Mouse (Mus musculus) cerebellum, adult 8-10 months (tissue): ENCODE results near the gene Olfr616.
"Not testable (repeated sequence)": the region's sequence is repeated elsewhere in the genome, so short reads cannot be mapped to it uniquely, and the experiment has no call there.

Experiments used
- DNase-seq: peaks from one replicate; pipeline ENCODE4 v3.0.0; 2022

The Olfr616 gene

DNA sequence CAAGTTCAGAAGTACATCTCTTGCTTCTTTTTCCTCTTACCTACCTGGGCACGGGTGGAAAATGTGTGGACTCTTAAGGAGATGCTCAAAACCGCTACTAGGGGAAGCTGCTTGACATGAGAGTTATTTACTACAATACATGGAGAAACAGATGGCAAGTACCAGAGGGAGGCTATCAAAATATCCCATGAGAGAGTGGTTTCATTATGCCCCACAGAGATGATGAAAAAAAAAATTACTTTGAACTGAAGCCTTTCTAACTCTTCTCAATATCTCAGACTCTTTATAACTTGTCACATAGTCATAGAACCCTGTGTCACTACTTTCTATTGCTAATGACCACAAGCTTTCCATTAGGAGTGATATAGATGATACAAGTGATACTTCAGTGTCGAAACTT is at the start of gene Olfr616:
TSS of gene Olfr616 (minus strand) at position 101 of the 400 bp plus-strand sequence.
- DNase-seq: no peak

DNA sequence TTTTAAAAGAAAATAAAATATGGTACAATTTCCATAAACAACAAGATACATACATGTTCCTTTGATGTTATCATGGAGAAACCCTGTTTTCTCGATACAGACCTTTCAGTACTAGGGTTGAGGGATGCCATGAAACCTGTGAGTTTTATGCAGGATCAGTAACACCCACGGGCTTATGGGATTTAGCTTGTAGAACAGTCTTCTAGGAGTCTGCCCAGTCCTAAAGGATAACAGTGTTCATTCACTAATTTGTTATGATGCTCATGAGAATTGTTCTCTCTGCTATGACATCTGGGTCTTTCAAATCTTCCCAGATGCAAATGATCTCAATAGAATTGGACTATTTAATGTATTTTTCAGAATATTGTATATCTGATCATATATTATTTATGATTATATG is 43.5 kb upstream of the Olfr616 start, which contains the start of gene Olfr620:
TSS of gene Olfr620 (minus strand) at position 101 of the 400 bp plus-strand sequence.
- no peak for DNase-seq

GRCm38 (mm10) chr7:103607425-103607824 is 38.5 kb upstream of the Olfr616 start:
- DNase-seq: no peak

GRCm38 (mm10) chr7:103600275-103600674 is 31.3 kb upstream of the Olfr616 start, which contains the start of gene Olfr619:
Gene Olfr619 (plus strand): TSS chr7:103600575.
- DNase-seq: no peak

DNA sequence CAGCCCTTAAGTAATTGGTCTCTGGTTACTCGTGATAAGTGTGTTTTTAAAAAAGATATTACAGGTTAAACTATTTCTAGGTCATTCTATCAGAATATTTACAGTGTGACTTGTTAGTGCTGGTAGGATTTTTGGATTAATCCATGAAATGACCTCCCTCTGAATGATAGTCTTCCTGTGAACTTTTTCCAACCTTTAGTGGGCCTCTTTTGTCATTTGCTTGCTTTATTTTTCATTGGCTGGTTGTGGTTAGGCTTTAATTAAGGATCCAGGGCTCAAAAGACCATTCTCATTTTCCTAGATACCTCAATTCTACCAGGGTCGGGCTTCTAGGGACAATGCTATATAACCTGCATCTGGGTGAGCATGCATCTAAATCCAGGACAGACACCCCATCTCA is 20.9 kb upstream of the Olfr616 start, which contains the start of gene Olfr618:
TSS of gene Olfr618 (plus strand) at position 301 of the 400 bp plus-strand sequence.
- DNase-seq: no peak

GRCm38 (mm10) chr7:103572761-103573160 is 3.8 kb upstream of the Olfr616 start, which contains the start of gene Olfr617:
Gene Olfr617 (plus strand): TSS chr7:103573061.
- DNase-seq: no peak

GRCm38 (mm10) chr7:103555779-103556178 is 13.2 kb downstream of the Olfr616 start, which contains the start of gene Olfr615:
Gene Olfr615 (plus strand): TSS chr7:103556079.
- DNase-seq: no peak

GRCm38 (mm10) chr7:103547774-103548173 is 21.2 kb downstream of the Olfr616 start, which contains the start of gene Olfr613:
Gene Olfr613 (plus strand): TSS chr7:103548074.
- DNase-seq: no peak

- DNase-seq: not testable (repeated sequence)
Measured at GRCm38 (mm10) chr7:103542617-103543016, 26.3 kb downstream of the Olfr616 start, which contains the start of gene Olfr612. Gene Olfr612 (minus strand): TSS chr7:103542717.

DNA sequence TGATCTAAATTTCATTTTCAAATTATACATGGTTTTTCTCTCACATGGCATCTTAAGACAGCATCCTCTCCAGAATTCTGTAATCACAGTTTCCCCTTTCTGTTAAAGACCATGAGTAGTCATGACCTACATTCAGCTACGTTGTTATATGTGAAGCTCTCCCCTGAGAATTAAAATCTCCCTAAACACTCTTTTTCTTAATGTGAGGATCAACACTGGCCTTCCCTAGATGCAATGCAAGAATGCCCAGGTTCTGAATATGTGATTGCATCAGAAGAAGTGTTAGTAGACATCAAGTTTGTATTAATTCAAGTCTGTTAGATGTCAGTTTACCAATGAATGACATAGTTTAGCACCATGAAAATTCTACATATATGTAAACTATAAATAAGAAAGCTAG is 48.2 kb downstream of the Olfr616 start, which contains the start of gene Olfr611:
TSS of gene Olfr611 (minus strand) at position 101 of the 400 bp plus-strand sequence.
- not testable (repeated sequence) for DNase-seq
